Mouse (Mus musculus) spleen, adult 2 months (tissue): Measurements from ENCODE around the gene Hcn2. TPM values are rescaled to one million over a fixed set of nuclear protein-coding genes. Genes with fewer than 3 reads are reported as not detected.

Source experiments
- DNase-seq, 2 experiments: peaks; one replicate each; pipeline versions ENCODE4 v3.0.0 to v3.0.0-alpha.2; 2012 to 2021; ENCODE audit warnings: low spot score in 2 of 2, low read depth in 1 of 2
- H3K27ac ChIP-seq: fragments of 200-500 bp; 2 replicates; pipeline ENCODE4 v1.5.1; 2012; ENCODE audit warnings: low read length, inconsistent platforms; ENCODE audit not compliant: insufficient read depth
- H3K27me3 ChIP-seq: fragments of 200-500 bp; 2 replicates; pipeline ENCODE4 v1.6.1; 2012; ENCODE audit warnings: mild to moderate bottlenecking, moderate library complexity, low read length, inconsistent platforms; ENCODE audit not compliant: control insufficient read depth, insufficient read depth
- H3K36me3 ChIP-seq: fragments of 200-500 bp; 2 replicates; pipeline ENCODE4 v1.6.1; 2012; ENCODE audit warnings: mild to moderate bottlenecking, low read length, inconsistent platforms; ENCODE audit not compliant: control insufficient read depth, insufficient read depth
- H3K4me1 ChIP-seq: fragments of 200-500 bp; 2 replicates; pipeline ENCODE4 v1.6.1; 2011; ENCODE audit warnings: inconsistent platforms; ENCODE audit not compliant: control insufficient read depth, insufficient read depth, insufficient read length
- H3K4me3 ChIP-seq: fragments of 200-500 bp; 2 replicates; pipeline ENCODE4 v1.5.1; 2011; ENCODE audit warnings: mild to moderate bottlenecking, inconsistent platforms; ENCODE audit not compliant: insufficient read depth, insufficient read length; ENCODE audit errors: extremely low read depth
- CTCF ChIP-seq: fragments of 200-500 bp; IDR thresholded peaks from 2 replicates; pipeline ENCODE4 v1.5.1; 2011; ENCODE audit warnings: mild to moderate bottlenecking, inconsistent platforms; ENCODE audit not compliant: insufficient read depth, insufficient read length, insufficient replicate concordance; ENCODE audit errors: extremely low read depth
- POLR2A ChIP-seq: fragments of 200-500 bp; IDR thresholded peaks from 2 replicates; pipeline ENCODE4 v1.6.1; 2011; ENCODE audit warnings: low read depth, low read length, inconsistent platforms
- WGBS: fragments of 180-500 bp; shearing (Covaris S2); methylation state at CpG from one replicate; pipeline ENCODE4 v1.1.7; 2018; 5-methylcytosine and 5-hydroxymethylcytosine counted together
- polyA plus RNA-seq: library from polyadenylated mRNA; depleted of rRNA; stranded (reverse); fragments of >200 nt; gene quantifications from 2 replicates; pipeline ENCODE4 v1.2.3, GENCODE M21; 2012

The Hcn2 gene
- polyA plus RNA-seq, 1 experiment: 0.77 TPM

GRCm38 (mm10) chr10:79740863-79741262, 24.4 kb downstream of the Hcn2 start:
- TF ChIP-seq CTCF (no peak), POLR2A (no peak)
- no peak for DNase-seq
- Histone ChIP-seq H3K36me3 (peaks cover 59% of the 10 kb centered on the region), H3K27ac (no peak overlapping the region), H3K27me3 (no peaks in the 10 kb centered on the region), H3K4me1 (no peaks in the 10 kb centered on the region), H3K4me3 (no peak overlapping the region)
- 92% methylated on average over 11 of the region's 11 CpGs for WGBS

- Histone ChIP-seq H3K27ac (no peak overlapping the region), H3K4me1 (peaks cover 3% of the 10 kb centered on the region), H3K27me3 (no peaks in the 10 kb centered on the region), H3K36me3 (peaks cover 37% of the 10 kb centered on the region), H3K4me3 (no peak overlapping the region)
- 86% methylated on average over 11 of the region's 11 CpGs for WGBS
- TF ChIP-seq CTCF: no peak
- TF ChIP-seq POLR2A: no peak
- no peak for DNase-seq
Measured at GRCm38 (mm10) chr10:79743161-79743560, 26.7 kb downstream of the Hcn2 start.

DNA sequence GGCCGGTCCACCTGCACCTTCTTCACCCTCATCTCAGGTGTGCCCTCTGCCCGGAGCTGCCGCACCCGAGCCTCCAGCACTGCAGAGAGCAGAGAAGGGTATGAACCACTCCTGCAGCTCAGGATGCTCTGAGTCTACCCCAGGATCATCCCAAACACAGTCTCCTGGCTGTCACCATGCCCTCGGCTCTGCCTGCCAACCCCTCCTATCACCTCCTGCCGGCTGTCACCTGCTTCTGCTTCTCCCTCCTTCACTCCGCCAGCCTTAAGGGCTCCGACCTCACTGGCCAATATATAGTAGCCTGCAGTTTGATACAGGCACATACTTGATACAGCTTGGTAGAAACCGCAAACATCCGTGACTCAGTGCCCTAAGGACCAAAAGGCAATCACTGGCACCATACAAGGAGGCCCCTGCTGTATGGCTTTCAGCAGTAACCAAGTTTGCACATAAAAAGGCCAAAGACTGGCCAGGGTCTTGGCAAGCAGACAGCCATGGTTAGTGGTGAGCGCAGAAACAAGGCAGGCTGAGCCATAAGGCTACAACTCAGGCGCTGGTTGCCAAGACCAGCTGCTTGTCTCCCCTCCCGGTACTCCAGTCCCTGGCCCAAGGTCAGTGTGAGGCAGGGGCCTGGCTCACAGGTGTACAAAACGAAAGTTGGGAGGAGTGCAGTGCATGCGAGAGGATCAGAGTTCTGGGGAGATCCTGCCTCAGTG, 27.4 kb downstream of the Hcn2 start:
- DNase-seq: no peak
- Histone ChIP-seq H3K27ac (no peak overlapping the region), H3K4me1 (peaks cover 3% of the 10 kb centered on the region), H3K36me3 (peaks cover 34% of the 10 kb centered on the region), H3K4me3 (no peak overlapping the region), H3K27me3 (no peaks in the 10 kb centered on the region)
- WGBS: 91% methylated on average over 15 of the region's 15 CpGs
- TF ChIP-seq POLR2A: no peak
- no peak for TF ChIP-seq CTCF

DNA sequence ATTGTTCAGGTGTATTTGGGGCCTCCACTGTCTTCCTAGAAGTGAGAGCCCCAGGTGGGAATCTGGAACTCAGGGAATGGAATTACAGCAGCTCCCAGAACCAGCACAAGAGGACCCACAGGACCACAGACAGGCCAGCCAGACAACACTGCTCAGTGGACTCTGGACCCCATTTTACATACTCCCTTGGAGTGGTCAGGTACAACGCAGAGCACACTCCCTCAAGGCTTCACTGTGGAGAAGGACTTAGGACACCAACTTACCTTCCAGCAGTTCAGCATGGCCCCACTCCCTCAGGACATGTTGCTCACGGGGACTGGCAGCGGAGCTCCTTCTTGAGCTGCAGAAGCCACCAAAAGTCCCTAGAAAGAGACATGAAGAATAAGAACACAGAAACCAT, 29.0 kb downstream of the Hcn2 start:
- Histone ChIP-seq H3K27me3 (no peaks in the 10 kb centered on the region), H3K36me3 (peaks cover 19% of the 10 kb centered on the region), H3K27ac (no peak overlapping the region), H3K4me3 (no peak overlapping the region), H3K4me1 (peaks cover 3% of the 10 kb centered on the region)
- DNase-seq: no peak
- TF ChIP-seq CTCF: no peak
- no peak for TF ChIP-seq POLR2A
- WGBS: 94% methylated on average over 3 of the region's 3 CpGs

DNA sequence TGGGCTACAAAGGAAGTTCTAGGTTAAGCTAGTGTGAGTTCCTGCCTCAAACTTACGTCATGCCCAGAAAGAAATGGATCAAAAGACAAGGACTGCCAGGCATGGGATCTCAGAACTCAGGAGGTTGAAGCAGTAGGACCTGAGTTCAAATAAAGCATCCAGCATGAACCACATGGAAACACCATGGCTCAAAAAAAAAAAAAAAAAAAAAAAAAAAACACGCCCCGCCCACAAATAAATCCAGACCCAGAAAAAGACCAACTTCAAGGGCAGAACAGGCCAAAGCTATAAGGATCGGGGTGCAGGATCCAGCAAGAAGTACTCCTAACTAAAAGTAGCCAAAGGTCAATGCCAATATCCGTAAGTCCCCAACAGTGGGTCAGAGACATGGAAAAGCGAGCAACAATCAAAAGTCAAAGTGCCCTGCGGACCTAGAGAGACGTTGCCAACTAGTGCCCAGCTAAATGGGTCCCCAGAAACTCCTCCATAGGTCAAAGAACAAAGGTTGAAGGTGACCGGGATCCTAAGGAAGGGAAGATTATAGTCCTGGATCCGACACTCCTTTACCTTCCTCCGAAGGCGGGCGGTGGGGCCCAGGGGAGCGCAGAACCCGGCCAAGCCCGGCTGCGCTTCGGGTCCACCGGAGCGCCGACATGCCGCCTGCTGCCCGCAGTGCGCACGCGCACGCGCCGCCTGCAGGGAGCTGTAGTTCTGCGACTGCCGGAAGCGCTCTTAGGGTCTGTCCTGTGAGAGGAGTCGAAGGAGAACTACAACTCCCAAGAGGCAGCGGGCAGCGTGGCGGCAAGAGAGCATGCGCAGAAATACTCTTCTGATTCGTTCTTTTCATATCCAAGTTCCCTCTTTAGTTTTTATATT, 29.7 kb downstream of the Hcn2 start, which contains the start of gene Polrmt:
TSS of gene Polrmt (minus strand) at position 684 of the 876 bp plus-strand sequence.
- Histone ChIP-seq H3K36me3 (peaks cover 13% of the 10 kb centered on the region), H3K4me1 (peaks cover 3% of the 10 kb centered on the region), H3K27me3 (no peaks in the 10 kb centered on the region), H3K27ac (peak within 1 kb of the TSS; percentile 20; the same call in 1 of the 2 replicates), H3K4me3 (peak within 1 kb of the TSS; percentile 74)
- no peak for TF ChIP-seq CTCF
- no peak for TF ChIP-seq POLR2A
- WGBS: 3% methylated on average over 38 of the region's 38 CpGs
- peak; percentile 94 for DNase-seq

DNA sequence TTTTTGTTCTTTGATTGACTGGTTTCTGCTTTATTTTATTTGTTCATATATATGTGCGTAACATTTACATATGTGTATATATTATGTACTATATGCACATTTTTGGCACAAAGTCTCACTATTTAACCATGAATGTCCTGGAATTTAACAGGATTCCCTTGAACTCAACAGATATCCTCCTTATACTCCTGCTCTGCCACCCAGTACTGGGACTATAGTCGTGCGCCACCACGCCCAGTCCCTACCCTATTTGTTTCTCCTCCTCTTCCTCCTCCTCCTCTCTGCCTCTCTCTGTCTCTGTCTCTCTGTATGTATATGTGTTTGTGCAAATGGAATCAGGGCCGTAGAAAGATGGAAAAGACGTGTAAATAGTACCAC, 30.3 kb downstream of the Hcn2 start:
- Histone ChIP-seq H3K27ac (no peak overlapping the region), H3K4me1 (peaks cover 3% of the 10 kb centered on the region), H3K27me3 (no peaks in the 10 kb centered on the region), H3K4me3 (no peak overlapping the region; the same call in 1 of the 2 replicates), H3K36me3 (peaks cover 8% of the 10 kb centered on the region)
- WGBS: 26% methylated on average over 6 of the region's 6 CpGs
- no peak for DNase-seq
- TF ChIP-seq CTCF: no peak
- no peak for TF ChIP-seq POLR2A

DNA sequence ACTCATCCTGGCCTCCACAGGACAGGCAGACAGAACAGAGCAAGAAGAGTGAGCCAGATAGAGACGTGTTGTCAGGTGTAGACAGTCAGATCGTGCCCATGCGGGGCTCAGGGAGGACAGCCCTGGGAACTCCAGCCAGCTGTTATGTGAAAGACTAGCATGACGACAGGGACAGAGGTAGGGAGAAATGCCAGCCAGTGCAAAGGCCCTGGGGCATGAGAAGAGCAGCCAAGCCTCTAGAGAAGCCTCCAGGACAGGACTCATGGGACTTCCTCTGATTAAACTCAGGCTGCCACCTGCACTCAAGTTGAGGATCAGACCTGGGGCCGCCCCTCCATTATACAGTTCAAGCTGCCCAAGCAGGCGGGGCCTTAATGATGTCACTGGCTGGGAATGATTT, 32.1 kb downstream of the Hcn2 start:
- 89% methylated on average over 6 of the region's 6 CpGs for WGBS
- Histone ChIP-seq H3K36me3 (peaks cover 2% of the 10 kb centered on the region; the same call in 1 of the 2 replicates), H3K4me1 (peaks cover 3% of the 10 kb centered on the region), H3K27ac (no peak overlapping the region), H3K4me3 (no peak overlapping the region), H3K27me3 (no peaks in the 10 kb centered on the region)
- no peak for DNase-seq
- TF ChIP-seq CTCF (no peak), POLR2A (no peak)
